Mouse (Mus musculus): Measurements from ENCODE around the gene Mdn1. TPM values are rescaled to one million over a fixed set of nuclear protein-coding genes. Genes with fewer than 3 reads are reported as not detected.

Gene Mdn1
- polyA plus RNA-seq (2015; fragmentation: Nextera tagmentation; extraction: Ambion mirVana): 14.6 and 18.0 TPM in 2 replicates

GRCm38 (mm10) chr4:32656918-32657662 lies at the start of gene Mdn1:
Mdn1 (plus strand) TSS chr4:32657119.
- ATAC-seq: peak; percentile 94
- Histone ChIP-seq H3K4me1 (replicated peaks; ENCODE audit: control insufficient read depth, insufficient read depth, low read length) (peaks cover 11% of the 10 kb centered on the region), H3K9me3 (ENCODE audit: control insufficient read depth, low read length) (no peaks in the 10 kb centered on the region), H3K36me3 (ENCODE audit: control insufficient read depth, insufficient read depth) (no peaks in the 10 kb centered on the region; the same call in 1 of the 2 replicates), H3K27ac (ENCODE audit: low read length) (peak within 1 kb of the TSS; percentile 86), H3K4me2 (ENCODE audit: low read length) (peak within 1 kb of the TSS; percentile 67), H3K9ac (replicated peaks; ENCODE audit: low read depth, low read length) (peak within 1 kb of the TSS; percentile 66), H3K4me3 (replicated peaks; ENCODE audit: low read length) (peak within 1 kb of the TSS; percentile 86), H3K27me3 (replicated peaks; ENCODE audit: control insufficient read depth, insufficient read depth, low read length) (no peaks in the 10 kb centered on the region)
- under 1% methylated on average over 67 of the region's 68 CpGs for WGBS

GRCm38 (mm10) chr4:32615034-32615881 lies 41.7 kb upstream of the Mdn1 start, which contains the start of gene Casp8ap2:
Casp8ap2 (plus strand) TSS chr4:32615451.
- ATAC-seq: peak; percentile 98
- under 1% methylated on average over 67 of the region's 67 CpGs for WGBS
- Histone ChIP-seq H3K36me3 (ENCODE audit: control insufficient read depth, insufficient read depth) (no peaks in the 10 kb centered on the region), H3K4me2 (ENCODE audit: low read length) (peak within 1 kb of the TSS; percentile 72), H3K4me3 (replicated peaks; ENCODE audit: low read length) (peak within 1 kb of the TSS; percentile 84), H3K9ac (replicated peaks; ENCODE audit: low read depth, low read length) (peak within 1 kb of the TSS; percentile 80), H3K27ac (ENCODE audit: low read length) (peak within 1 kb of the TSS; percentile 79), H3K27me3 (replicated peaks; ENCODE audit: control insufficient read depth, insufficient read depth, low read length) (no peaks in the 10 kb centered on the region), H3K9me3 (ENCODE audit: control insufficient read depth, low read length) (no peaks in the 10 kb centered on the region), H3K4me1 (replicated peaks; ENCODE audit: control insufficient read depth, insufficient read depth, low read length) (peaks cover 11% of the 10 kb centered on the region)

GRCm38 (mm10) chr4:32621637-32622036 lies 35.3 kb upstream of the Mdn1 start:
- no peaks in the 10 kb centered on the region for H3K9me3 ChIP-seq (ENCODE audit: control insufficient read depth, low read length)
- no peak overlapping the region for H3K4me3 ChIP-seq (replicated peaks; ENCODE audit: low read length)
- no peak overlapping the region for H3K9ac ChIP-seq (replicated peaks; ENCODE audit: low read depth, low read length)
- H3K4me1 ChIP-seq (replicated peaks; ENCODE audit: control insufficient read depth, insufficient read depth, low read length): 0 out of 2 replicates have a peak, but pooled peaks cover 2% of the 10 kb centered on the region
- no peaks in the 10 kb centered on the region for H3K27me3 ChIP-seq (replicated peaks; ENCODE audit: control insufficient read depth, insufficient read depth, low read length)
- H3K4me2 ChIP-seq (ENCODE audit: low read length): no peak overlapping the region
- ATAC-seq: no peak
- H3K36me3 ChIP-seq (ENCODE audit: control insufficient read depth, insufficient read depth): 0 out of 2 replicates have a peak, but pooled peaks cover 2% of the 10 kb centered on the region
- no peak overlapping the region for H3K27ac ChIP-seq (ENCODE audit: low read length)

GRCm38 (mm10) chr4:32651669-32652068 lies 5.2 kb upstream of the Mdn1 start:
- no peak overlapping the region for H3K27ac ChIP-seq (ENCODE audit: low read length)
- no peak overlapping the region for H3K4me2 ChIP-seq (ENCODE audit: low read length)
- no peak overlapping the region for H3K9ac ChIP-seq (replicated peaks; ENCODE audit: low read depth, low read length)
- H3K9me3 ChIP-seq (ENCODE audit: control insufficient read depth, low read length): no peaks in the 10 kb centered on the region
- peaks cover 8% of the 10 kb centered on the region; the same call in 1 of the 2 replicates for H3K36me3 ChIP-seq (ENCODE audit: control insufficient read depth, insufficient read depth)
- H3K27me3 ChIP-seq (replicated peaks; ENCODE audit: control insufficient read depth, insufficient read depth, low read length): no peaks in the 10 kb centered on the region
- peaks cover 3% of the 10 kb centered on the region; the same call in 1 of the 2 replicates for H3K4me1 ChIP-seq (replicated peaks; ENCODE audit: control insufficient read depth, insufficient read depth, low read length)
- no peak for ATAC-seq
- 87% methylated on average over 5 of the region's 5 CpGs for WGBS
- H3K4me3 ChIP-seq (replicated peaks; ENCODE audit: low read length): no peak overlapping the region

- peak; percentile 31 for ATAC-seq
- peak overlapping the region; percentile 67 for H3K4me2 ChIP-seq (ENCODE audit: low read length)
- peak overlapping the region; percentile 86 for H3K4me3 ChIP-seq (replicated peaks; ENCODE audit: low read length)
- H3K9me3 ChIP-seq (ENCODE audit: control insufficient read depth, low read length): no peaks in the 10 kb centered on the region
- no peaks in the 10 kb centered on the region; the same call in 1 of the 2 replicates for H3K36me3 ChIP-seq (ENCODE audit: control insufficient read depth, insufficient read depth)
- H3K4me1 ChIP-seq (replicated peaks; ENCODE audit: control insufficient read depth, insufficient read depth, low read length): peaks cover 11% of the 10 kb centered on the region
- 54% methylated on average over 11 of the region's 11 CpGs for WGBS
- H3K9ac ChIP-seq (replicated peaks; ENCODE audit: low read depth, low read length): peak overlapping the region; percentile 56
- no peaks in the 10 kb centered on the region for H3K27me3 ChIP-seq (replicated peaks; ENCODE audit: control insufficient read depth, insufficient read depth, low read length)
- peak overlapping the region; percentile 86 for H3K27ac ChIP-seq (ENCODE audit: low read length)
Observed at GRCm38 (mm10) chr4:32656146-32656904, 594 bp upstream of the Mdn1 start.

GRCm38 (mm10) chr4:32665843-32666242 lies 8.9 kb downstream of the Mdn1 start:
- Histone ChIP-seq H3K4me1 (replicated peaks; ENCODE audit: control insufficient read depth, insufficient read depth, low read length) (no peaks in the 10 kb centered on the region), H3K9ac (replicated peaks; ENCODE audit: low read depth, low read length) (no peak overlapping the region), H3K27ac (ENCODE audit: low read length) (no peak overlapping the region), H3K4me2 (ENCODE audit: low read length) (no peak overlapping the region), H3K36me3 (ENCODE audit: control insufficient read depth, insufficient read depth) (peaks cover 20% of the 10 kb centered on the region), H3K4me3 (replicated peaks; ENCODE audit: low read length) (no peak overlapping the region), H3K27me3 (replicated peaks; ENCODE audit: control insufficient read depth, insufficient read depth, low read length) (no peaks in the 10 kb centered on the region), H3K9me3 (ENCODE audit: control insufficient read depth, low read length) (no peaks in the 10 kb centered on the region)
- 84% methylated on average over 4 of the region's 4 CpGs for WGBS
- no peak for ATAC-seq

GRCm38 (mm10) chr4:32668291-32668690 lies 11.4 kb downstream of the Mdn1 start:
- Histone ChIP-seq H3K27ac (ENCODE audit: low read length) (no peak overlapping the region), H3K27me3 (replicated peaks; ENCODE audit: control insufficient read depth, insufficient read depth, low read length) (no peaks in the 10 kb centered on the region), H3K9me3 (ENCODE audit: control insufficient read depth, low read length) (no peaks in the 10 kb centered on the region), H3K36me3 (ENCODE audit: control insufficient read depth, insufficient read depth) (peaks cover 36% of the 10 kb centered on the region), H3K4me3 (replicated peaks; ENCODE audit: low read length) (no peak overlapping the region), H3K9ac (replicated peaks; ENCODE audit: low read depth, low read length) (no peak overlapping the region), H3K4me1 (replicated peaks; ENCODE audit: control insufficient read depth, insufficient read depth, low read length) (no peaks in the 10 kb centered on the region), H3K4me2 (ENCODE audit: low read length) (no peak overlapping the region)
- ATAC-seq: no peak
- WGBS: 85% methylated on average over 1 of the region's 1 CpGs

- Histone ChIP-seq H3K4me2 (ENCODE audit: low read length) (no peak overlapping the region), H3K9me3 (ENCODE audit: control insufficient read depth, low read length) (no peaks in the 10 kb centered on the region), H3K9ac (replicated peaks; ENCODE audit: low read depth, low read length) (no peak overlapping the region), H3K27ac (ENCODE audit: low read length) (no peak overlapping the region), H3K36me3 (ENCODE audit: control insufficient read depth, insufficient read depth) (peaks cover 41% of the 10 kb centered on the region), H3K4me3 (replicated peaks; ENCODE audit: low read length) (no peak overlapping the region), H3K27me3 (replicated peaks; ENCODE audit: control insufficient read depth, insufficient read depth, low read length) (no peaks in the 10 kb centered on the region), H3K4me1 (replicated peaks; ENCODE audit: control insufficient read depth, insufficient read depth, low read length) (no peaks in the 10 kb centered on the region)
- ATAC-seq: no peak
- WGBS: 76% methylated on average over 2 of the region's 2 CpGs
Observed at GRCm38 (mm10) chr4:32669825-32670224, 12.9 kb downstream of the Mdn1 start.

Measured in forebrain, embryonic 16.5 days (tissue).